Mouse (Mus musculus): ENCODE data around the gene Pdzk1.

DNA sequence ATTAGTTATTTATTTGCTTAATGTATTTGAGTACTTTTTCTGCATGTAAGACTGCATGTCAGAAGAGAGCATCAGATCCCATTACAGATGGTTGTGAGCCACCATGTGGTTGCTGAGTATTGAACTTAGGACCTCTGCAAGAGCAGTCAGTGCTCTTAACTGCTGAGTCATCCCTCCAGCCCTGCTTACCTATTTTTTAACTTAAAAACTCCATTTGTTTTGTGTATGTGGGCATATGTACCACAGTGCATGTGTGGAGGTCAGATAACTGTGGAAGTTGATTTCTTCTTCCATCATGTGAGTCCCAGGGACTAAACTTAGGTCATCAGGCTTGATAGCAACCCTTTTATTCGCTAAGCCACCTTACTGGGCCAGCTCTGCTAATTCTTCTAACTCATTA is 41.3 kb upstream of the Pdzk1 start:
- no peak for TF ChIP-seq CTCF (IDR thresholded peaks at IDR 0.05; ENCODE audit: control insufficient read depth, insufficient read depth, insufficient read length)
- TF ChIP-seq MAX (IDR thresholded peaks at IDR 0.05): no peak
- TF ChIP-seq USF1 (IDR thresholded peaks at IDR 0.05; ENCODE audit: low read depth): no peak
